Mouse (Mus musculus): ENCODE data around the gene Faap20.

Gene Faap20

GRCm38 (mm10) chr4:155252253-155252652 lies 2.7 kb downstream of the Faap20 start:
- ChIA-PET POLR2A (interaction anchor here in 1 of 4 experiments (1.6 kb wide), 1 partner anchor 29 kb away, joined by 4 read pairs; no protein-coding TSS in a partner anchor), CTCF (interaction anchor here in 3 of 4 experiments (1.0 to 2.0 kb wide), 6 partner anchors 16 to 186 kb away, joined by 3 to 7 read pairs (median 4); no protein-coding TSS in a partner anchor)

DNA sequence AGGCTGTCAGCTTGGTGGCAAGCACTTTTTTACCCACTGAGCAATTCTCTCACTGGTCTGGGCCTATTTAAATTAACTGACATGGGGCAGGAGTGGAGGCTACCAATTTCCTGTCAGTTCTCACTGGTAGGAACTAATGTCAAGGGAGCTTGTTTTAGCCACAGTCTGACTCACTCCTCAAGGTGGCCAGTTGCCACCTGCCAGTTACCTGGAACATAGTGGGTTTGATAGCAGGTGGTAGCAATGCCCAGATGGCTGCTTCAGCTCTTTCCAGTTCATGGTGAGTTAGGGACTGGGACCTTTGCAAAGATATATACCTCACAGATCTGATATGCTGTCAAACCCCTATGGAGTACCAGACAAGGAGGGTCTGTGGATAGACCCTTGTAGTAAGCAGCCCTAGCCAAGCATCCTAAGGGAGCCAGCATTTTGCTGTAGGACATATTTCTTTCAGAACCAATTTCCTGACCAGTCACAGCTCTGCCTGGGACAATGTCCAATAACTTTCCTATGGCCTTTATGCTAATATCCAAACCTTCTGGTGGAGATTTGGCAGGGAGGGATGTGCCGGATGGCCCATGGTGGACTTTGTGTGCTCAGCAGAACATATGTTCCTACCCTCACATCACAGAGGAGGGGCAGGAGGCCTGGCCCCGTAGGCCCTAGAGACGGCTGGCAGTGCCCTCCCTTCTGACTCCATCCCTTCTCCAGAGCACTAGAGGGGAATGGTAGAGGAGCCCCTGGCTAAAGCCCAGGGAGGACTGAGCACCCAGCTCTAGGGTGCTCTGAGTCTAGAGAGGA lies 15.1 kb downstream of the Faap20 start:
- ChIA-PET CTCF (interaction anchor here in 2 of 4 experiments (0.6 to 2.2 kb wide), 4 partner anchors 14 to 496 kb away, joined by 3 to 5 read pairs (median 4); partner anchors contain the start of gene Atad3a (in 1 of the 2)), POLR2A (interaction anchor here in 1 of 4 experiments (0.5 to 1.0 kb wide), 4 partner anchors 8 to 990 kb away, joined by 3 to 6 read pairs (median 4); partner anchors contain the start of gene Faap20)

DNA sequence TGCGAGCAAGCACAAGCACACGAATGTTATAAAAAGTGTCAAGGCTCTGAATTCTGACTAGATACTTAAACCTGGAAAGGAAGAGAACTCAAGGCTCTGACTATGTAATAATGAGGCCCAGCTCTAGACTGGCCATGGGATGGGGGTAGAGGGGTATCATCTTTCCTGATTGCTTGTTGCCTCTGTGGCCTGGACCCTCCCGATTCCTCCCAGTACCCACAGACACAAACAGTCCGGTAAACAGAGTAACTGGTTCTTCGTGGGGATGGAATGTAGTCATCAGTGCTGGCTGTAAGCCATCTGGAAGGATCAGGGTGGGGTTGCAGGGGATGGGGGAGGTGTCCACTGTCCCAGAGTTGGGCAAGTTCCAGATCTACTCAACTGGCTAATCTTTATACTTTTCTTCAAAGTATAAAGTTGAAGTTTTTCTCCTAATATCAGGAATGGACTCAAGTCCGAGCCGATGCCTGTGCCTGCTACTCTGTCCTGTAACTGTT lies 17.5 kb downstream of the Faap20 start:
- CTCF ChIA-PET: interaction anchor here in 1 of 4 experiments (1.2 to 1.5 kb wide), 2 partner anchors 192 to 254 kb away, joined by 3 to 4 read pairs; no protein-coding TSS in a partner anchor
- POLR2A ChIA-PET: interaction anchor here in 1 of 4 experiments (0.9 kb wide), 1 partner anchor 18 kb away, joined by 4 read pairs; no protein-coding TSS in a partner anchor

DNA sequence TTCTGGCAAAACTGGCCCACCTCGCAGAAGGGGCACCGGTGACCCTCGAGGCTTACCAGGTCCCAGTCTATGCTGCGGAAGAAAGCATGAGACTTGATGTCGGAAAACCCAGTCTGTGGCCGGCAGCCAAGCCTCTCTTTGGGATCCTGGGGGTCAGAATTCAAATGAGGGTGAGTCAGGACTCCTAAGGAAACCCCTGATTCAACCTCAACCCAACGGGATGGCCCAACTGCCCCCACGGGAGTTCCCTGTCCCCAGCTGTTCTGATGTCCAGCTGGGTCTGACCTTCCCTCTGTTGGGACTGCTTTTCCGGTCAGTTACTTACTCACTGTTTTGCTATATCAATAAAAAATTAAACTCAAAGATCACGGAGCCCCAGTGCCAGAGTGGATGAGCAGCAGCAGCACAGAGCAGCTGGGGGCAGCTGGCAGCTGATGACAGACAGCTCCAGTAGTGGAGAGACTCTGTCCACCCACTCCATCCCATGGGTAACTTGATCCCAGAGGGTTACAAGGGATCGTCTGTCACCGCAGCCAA lies 18.1 kb downstream of the Faap20 start:
- ChIA-PET CTCF (interaction anchor here (0.5 to 2.2 kb wide), 44 partner anchors 8 to 1080 kb away, joined by 3 to 12 read pairs (median 4); partner anchors contain the start of genes Faap20 (in 3 of the 4), Morn1 (in 1 of the 4) and Rer1 (in 1 of the 4)), POLR2A (interaction anchor here in 2 of 4 experiments (0.6 to 1.5 kb wide), 3 partner anchors 9 to 189 kb away, joined by 3 to 4 read pairs (median 4); no protein-coding TSS in a partner anchor)

DNA sequence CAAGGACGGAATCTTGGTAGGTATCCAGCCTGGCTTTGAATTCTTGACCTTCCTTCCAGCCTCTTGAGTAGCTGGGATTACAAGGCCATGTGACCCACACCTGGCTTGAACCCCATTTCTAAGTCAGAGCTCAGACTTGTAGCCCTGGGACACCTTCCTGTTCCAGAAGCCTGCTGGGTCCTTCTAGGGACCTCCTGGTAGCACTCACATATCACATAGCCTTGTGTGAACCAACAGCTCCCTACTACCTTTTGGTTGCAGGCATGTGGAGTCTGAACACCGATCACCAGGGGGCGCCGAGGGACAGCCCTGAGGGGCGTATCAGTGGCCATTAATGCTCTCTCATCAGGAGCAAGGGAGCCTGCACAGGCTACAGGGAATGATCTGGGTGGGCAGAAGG lies 18.8 kb downstream of the Faap20 start:
- CTCF ChIA-PET: interaction anchor here (0.5 to 2.2 kb wide), 49 partner anchors 9 to 1081 kb away, joined by 3 to 12 read pairs (median 4); partner anchors contain the start of genes Faap20 (in 3 of the 4), Morn1 (in 1 of the 4) and Rer1 (in 1 of the 4)
- POLR2A ChIA-PET: interaction anchor here in 3 of 4 experiments (0.6 to 1.5 kb wide), 4 partner anchors 9 to 230 kb away, joined by 3 to 4 read pairs (median 4); no protein-coding TSS in a partner anchor

- ChIA-PET POLR2A (interaction anchor here in 1 of 4 experiments (0.6 kb wide), 1 partner anchor 9 kb away, joined by 4 read pairs; no protein-coding TSS in a partner anchor), CTCF (no interaction called here)
Observed at GRCm38 (mm10) chr4:155274451-155274850, 24.8 kb downstream of the Faap20 start.

GRCm38 (mm10) chr4:155274851-155275250 lies 25.2 kb downstream of the Faap20 start:
- CTCF ChIA-PET: interaction anchor here in 1 of 4 experiments (0.5 kb wide), 1 partner anchor 265 kb away, joined by 3 read pairs; no protein-coding TSS in a partner anchor
- POLR2A ChIA-PET: interaction anchor here in 1 of 4 experiments (0.6 to 1.2 kb wide), 2 partner anchors 8 to 13 kb away, joined by 3 to 4 read pairs; no protein-coding TSS in a partner anchor

DNA sequence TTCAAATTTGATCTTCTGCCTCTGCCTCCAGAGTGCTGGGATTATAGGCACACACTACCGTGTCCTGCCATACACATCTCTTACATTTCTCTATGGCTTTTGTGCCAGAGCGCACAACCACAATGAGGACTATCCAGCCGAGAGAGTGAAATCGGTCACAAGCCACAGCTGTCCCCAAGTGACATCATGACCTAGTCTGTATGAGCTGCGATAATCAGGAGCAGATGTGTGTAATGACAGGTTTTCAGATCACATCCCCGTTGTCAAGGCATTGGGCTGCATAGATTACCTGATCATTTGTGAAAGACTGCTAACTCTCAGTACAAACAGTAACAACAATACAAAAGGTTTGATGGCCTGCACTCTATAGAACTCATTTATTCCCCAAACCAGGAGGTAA lies 28.4 kb downstream of the Faap20 start:
- CTCF ChIA-PET: interaction anchor here in 1 of 4 experiments (0.9 kb wide), 1 partner anchor 30 kb away, joined by 3 read pairs; no protein-coding TSS in a partner anchor

DNA sequence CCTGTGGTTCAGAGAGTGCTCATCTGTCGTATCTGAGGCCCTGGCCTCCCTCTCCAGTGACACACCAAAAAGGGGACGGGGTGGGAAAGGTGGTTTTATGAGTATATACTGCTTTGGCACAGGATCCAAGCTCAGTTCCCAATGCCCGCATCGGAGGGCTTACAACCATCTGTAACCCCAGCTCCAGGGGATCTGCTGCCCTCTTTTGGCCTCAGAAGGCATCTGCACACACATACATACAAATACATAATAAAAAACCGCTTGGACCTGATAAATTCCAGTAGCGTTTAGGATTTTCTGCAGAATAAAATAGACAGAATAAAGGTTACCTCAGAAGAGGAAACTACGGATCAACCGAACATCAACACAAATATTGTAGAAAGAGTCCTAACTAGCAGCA lies 29.5 kb downstream of the Faap20 start:
- ChIA-PET POLR2A (interaction anchor here in 1 of 4 experiments (0.8 kb wide), 1 partner anchor 9 kb away, joined by 3 read pairs; no protein-coding TSS in a partner anchor), CTCF (interaction anchor here in 3 of 4 experiments (0.6 to 2.1 kb wide), 19 partner anchors 9 to 505 kb away, joined by 3 to 12 read pairs (median 3); partner anchors contain the start of gene Faap20 (in 1 of the 3))

More for the DNA sequence above, 28.4 kb downstream of the Faap20 start:
- POLR2A ChIA-PET: no interaction called here

DNA sequence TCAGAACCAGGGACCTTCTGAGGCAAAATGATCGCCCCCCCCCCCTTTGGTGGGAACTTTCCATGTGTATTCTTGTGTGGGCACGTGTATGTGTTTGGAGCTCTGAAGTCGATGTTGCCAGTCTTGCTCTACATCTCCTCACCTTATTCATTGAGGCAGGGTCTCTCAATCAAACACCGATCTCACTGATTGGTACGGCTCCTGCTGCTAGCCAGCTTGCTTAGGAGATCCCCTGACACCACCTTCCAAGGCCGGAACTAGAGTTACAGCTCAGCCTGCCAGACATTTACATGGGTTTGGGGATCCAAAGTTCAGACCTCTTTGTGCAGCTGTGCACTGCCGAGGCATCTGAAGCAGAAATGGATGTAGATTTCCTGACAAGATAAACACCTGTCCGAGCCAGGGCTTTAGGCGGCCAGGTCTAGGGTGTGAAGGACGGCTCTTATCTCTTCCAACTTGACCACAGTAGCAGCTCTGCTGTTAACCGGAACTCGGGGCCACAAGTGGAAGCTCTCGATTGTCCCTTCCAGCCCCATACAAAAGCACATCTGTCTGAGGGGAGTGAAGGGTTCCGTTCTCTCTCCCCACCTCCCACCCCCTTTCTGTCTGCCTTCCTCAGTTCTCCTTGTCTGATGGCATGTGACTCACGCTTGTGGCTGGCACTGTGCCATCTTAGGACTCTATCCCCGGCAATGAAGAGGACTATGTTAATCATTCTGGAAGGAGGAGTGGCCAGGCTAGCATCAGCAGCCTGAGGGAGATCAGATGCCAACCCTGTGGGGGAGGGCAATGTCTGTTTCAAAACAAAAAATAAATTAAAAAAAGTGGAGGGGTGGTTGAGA lies 30.5 kb downstream of the Faap20 start:
- ChIA-PET CTCF (interaction anchor here (0.6 to 2.1 kb wide), 13 partner anchors 9 to 652 kb away, joined by 3 to 12 read pairs (median 3); partner anchors contain the start of gene Faap20 (in 1 of the 4)), POLR2A (interaction anchor here in 3 of 4 experiments (0.6 to 1.3 kb wide), 5 partner anchors 8 to 82 kb away, joined by 3 to 4 read pairs (median 4); partner anchors contain the start of gene Prkcz (in 1 of the 3))

- POLR2A ChIA-PET: interaction anchor here in 1 of 4 experiments (1.0 to 1.3 kb wide), 2 partner anchors 59 to 81 kb away, joined by 3 to 4 read pairs; partner anchors contain the start of genes Prkcz and Ski
- CTCF ChIA-PET: interaction anchor here in 2 of 4 experiments (0.9 to 1.7 kb wide), 5 partner anchors 8 to 32 kb away, joined by 3 to 7 read pairs (median 6); partner anchors contain the start of gene Faap20 (in 1 of the 2)
Observed at GRCm38 (mm10) chr4:155280768-155281121, 31.1 kb downstream of the Faap20 start.

GRCm38 (mm10) chr4:155281227-155281626 lies 31.6 kb downstream of the Faap20 start:
- POLR2A ChIA-PET: interaction anchor here in 3 of 4 experiments (0.7 to 1.3 kb wide), 4 partner anchors 30 to 107 kb away, joined by 3 to 4 read pairs (median 3); partner anchors contain the start of genes Prkcz (in 1 of the 3) and Ski (in 1 of the 3)
- CTCF ChIA-PET: interaction anchor here in 2 of 4 experiments (0.6 to 1.7 kb wide), 4 partner anchors 8 to 81 kb away, joined by 3 to 7 read pairs (median 4); partner anchors contain the start of gene Faap20 (in 1 of the 2)

DNA sequence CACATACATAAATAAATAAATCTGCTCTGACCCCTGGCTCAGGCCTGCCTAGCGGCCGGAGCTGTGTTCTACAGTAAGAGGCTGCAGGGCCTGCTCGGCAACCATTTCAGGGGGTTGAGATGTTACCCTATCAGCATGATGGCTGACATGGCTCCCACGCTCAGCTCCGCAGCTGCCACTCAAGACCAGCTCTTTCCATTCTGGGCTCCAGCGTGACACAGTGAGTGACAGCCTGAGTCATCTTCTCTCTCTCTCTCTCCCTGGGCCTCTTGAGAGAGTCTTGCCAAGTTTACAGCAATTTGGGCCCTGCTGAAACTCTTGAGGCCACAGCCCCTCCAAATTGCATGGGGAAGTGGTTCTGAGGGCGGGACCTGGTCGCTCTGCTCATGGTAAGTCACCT lies 32.0 kb downstream of the Faap20 start:
- CTCF ChIA-PET: interaction anchor here in 2 of 4 experiments (0.6 to 1.7 kb wide), 5 partner anchors 9 to 81 kb away, joined by 3 to 7 read pairs (median 3); partner anchors contain the start of gene Faap20 (in 1 of the 2)
- POLR2A ChIA-PET: interaction anchor here in 3 of 4 experiments (0.7 to 1.3 kb wide), 4 partner anchors 29 to 107 kb away, joined by 3 to 4 read pairs (median 3); partner anchors contain the start of genes Prkcz (in 1 of the 3) and Ski (in 1 of the 3)

- POLR2A ChIA-PET: interaction anchor here in 1 of 4 experiments (0.6 kb wide), 1 partner anchor 33 kb away, joined by 3 read pairs; no protein-coding TSS in a partner anchor
- CTCF ChIA-PET: interaction anchor here in 2 of 4 experiments (0.6 to 1.7 kb wide), 3 partner anchors 13 to 267 kb away, joined by 3 to 7 read pairs (median 3); no protein-coding TSS in a partner anchor
Observed at GRCm38 (mm10) chr4:155282231-155282630, 32.6 kb downstream of the Faap20 start.

- ChIA-PET POLR2A (interaction anchor here in 1 of 4 experiments (0.6 kb wide), 1 partner anchor 8 kb away, joined by 4 read pairs; no protein-coding TSS in a partner anchor), CTCF (interaction anchor here in 3 of 4 experiments (0.6 to 1.5 kb wide), 6 partner anchors 15 to 601 kb away, joined by 3 to 10 read pairs (median 4); no protein-coding TSS in a partner anchor)
Observed at GRCm38 (mm10) chr4:155283001-155283503, 33.5 kb downstream of the Faap20 start.

- POLR2A ChIA-PET: interaction anchor here in 1 of 4 experiments (0.6 kb wide), 1 partner anchor 9 kb away, joined by 4 read pairs; no protein-coding TSS in a partner anchor
- CTCF ChIA-PET: interaction anchor here in 3 of 4 experiments (0.5 to 1.2 kb wide), 6 partner anchors 15 to 602 kb away, joined by 3 to 10 read pairs (median 4); no protein-coding TSS in a partner anchor
Observed at GRCm38 (mm10) chr4:155283585-155283984, 34.0 kb downstream of the Faap20 start.
